Mouse (Mus musculus): ENCODE data around the gene Gdf3. TPM values are rescaled to one million over a fixed set of nuclear protein-coding genes. Genes with fewer than 3 reads are reported as not detected.
"Not testable (repeated sequence)": the region's sequence is repeated elsewhere in the genome, so short reads cannot be mapped to it uniquely, and the experiment has no call there.

The Gdf3 gene
- polyA plus RNA-seq, 1 experiment from 2014 or later = 0.25 TPM

DNA sequence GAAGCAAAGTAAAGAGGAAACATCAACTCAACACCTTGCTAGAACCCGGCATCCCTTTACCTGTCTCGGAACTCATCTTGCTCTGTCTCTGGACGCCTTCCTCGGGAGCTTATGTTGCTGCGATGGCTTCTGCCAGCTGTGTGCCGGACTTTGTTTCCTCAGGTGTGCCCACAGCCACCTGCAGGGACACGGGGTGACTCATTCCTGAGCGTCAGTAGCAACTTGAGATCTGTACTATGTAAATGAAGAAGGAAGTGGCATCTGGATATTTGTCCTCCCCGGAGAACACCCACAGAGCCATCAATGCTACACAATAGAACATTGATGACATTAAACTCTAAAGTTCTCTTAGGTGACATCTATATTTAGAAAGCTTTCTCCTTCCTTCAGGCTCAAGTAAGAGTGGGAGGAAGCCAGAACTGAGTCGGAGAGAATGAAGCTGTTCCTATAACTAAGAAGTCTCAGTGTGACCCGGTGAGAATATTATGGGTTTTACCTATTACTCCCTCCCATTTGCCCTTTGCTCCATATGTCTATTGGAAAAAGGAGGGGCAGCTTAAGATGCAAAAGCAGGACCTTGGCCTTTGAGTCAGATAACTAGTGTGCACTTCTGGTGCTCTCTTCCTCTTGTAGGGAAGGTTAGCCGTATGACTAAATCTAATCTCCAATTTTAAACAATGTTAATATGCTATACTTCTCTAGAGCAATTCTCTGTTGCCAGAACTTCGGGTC lies 18.7 kb downstream of the Gdf3 start:
- Histone ChIP-seq H3K36me3 (ENCODE audit: control insufficient read depth, insufficient read depth, low read length) (no peaks in the 10 kb centered on the region), H3K4me2 (replicated peaks; ENCODE audit: low read depth, low read length) (no peak overlapping the region), H3K4me3 (ENCODE audit: low read depth, low read length) (no peak overlapping the region), H3K4me1 (replicated peaks; ENCODE audit: control insufficient read depth, insufficient read depth, low read length) (no peaks in the 10 kb centered on the region), H3K27me3 (ENCODE audit: control insufficient read depth, insufficient read depth, low read length) (no peaks in the 10 kb centered on the region), H3K9me3 (ENCODE audit: control insufficient read depth, low read length) (no peaks in the 10 kb centered on the region), H3K27ac (ENCODE audit: low read depth, low read length) (no peak overlapping the region), H3K9ac (ENCODE audit: low read depth, low read length) (no peak overlapping the region)
- 86% methylated on average over 13 of the region's 13 CpGs for WGBS
- no peak for ATAC-seq (ENCODE audit: low FRiP score)
- no peak for DNase-seq (ENCODE audit: low spot score)

DNA sequence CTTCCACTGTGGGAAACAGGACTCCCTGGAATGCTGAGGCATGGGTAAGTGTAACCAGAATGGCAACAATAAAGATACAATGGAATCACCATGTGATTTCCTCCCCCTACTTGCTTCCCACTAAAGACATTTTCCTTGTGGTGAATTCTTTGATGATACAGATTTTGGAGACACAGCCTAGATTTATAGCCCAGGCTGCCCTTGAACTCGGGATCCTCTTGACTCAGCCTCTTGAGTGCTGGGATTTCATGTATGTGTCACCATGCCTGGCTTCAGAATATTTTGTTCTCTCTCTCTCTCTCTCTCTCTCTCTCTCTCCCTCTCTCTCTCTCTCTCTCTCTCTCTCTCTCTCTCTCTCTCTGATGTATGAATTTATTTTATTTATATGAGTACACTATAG lies 30.8 kb downstream of the Gdf3 start:
- ATAC-seq (ENCODE audit: low FRiP score) (no peak), DNase-seq (ENCODE audit: low spot score) (no peak)
- Histone ChIP-seq H3K27me3 (ENCODE audit: control insufficient read depth, insufficient read depth, low read length) (no peaks in the 10 kb centered on the region), H3K27ac (ENCODE audit: low read depth, low read length) (no peak overlapping the region), H3K4me1 (replicated peaks; ENCODE audit: control insufficient read depth, insufficient read depth, low read length) (no peaks in the 10 kb centered on the region), H3K4me3 (ENCODE audit: low read depth, low read length) (no peak overlapping the region), H3K9me3 (ENCODE audit: control insufficient read depth, low read length) (no peaks in the 10 kb centered on the region), H3K4me2 (replicated peaks; ENCODE audit: low read depth, low read length) (no peak overlapping the region), H3K9ac (ENCODE audit: low read depth, low read length) (no peak overlapping the region), H3K36me3 (ENCODE audit: control insufficient read depth, insufficient read depth, low read length) (no peaks in the 10 kb centered on the region)
- 86% methylated on average over 1 of the region's 1 CpGs for WGBS

DNA sequence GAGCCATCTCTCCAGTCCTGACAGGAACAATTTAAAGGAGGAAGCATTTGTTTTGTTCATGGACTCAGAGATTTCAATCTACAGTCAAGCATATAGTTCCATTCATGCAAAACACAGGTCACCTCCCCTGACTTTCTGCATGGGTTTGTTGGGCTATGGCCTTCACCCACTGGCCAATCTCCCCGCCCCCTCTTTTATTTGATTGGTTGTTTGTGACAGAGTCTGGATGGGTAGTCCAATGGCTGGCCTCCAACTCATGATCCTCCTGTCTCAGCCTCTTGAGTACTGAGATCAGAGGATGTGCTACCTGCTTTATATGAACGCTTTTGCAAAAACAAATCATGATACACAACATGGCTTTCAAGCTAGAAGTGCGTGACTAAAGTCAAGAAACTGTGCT lies 32.9 kb downstream of the Gdf3 start:
- Histone ChIP-seq H3K27ac (ENCODE audit: low read depth, low read length) (no peak overlapping the region), H3K4me3 (ENCODE audit: low read depth, low read length) (no peak overlapping the region), H3K4me1 (replicated peaks; ENCODE audit: control insufficient read depth, insufficient read depth, low read length) (no peaks in the 10 kb centered on the region), H3K36me3 (ENCODE audit: control insufficient read depth, insufficient read depth, low read length) (no peaks in the 10 kb centered on the region), H3K27me3 (ENCODE audit: control insufficient read depth, insufficient read depth, low read length) (no peaks in the 10 kb centered on the region), H3K4me2 (replicated peaks; ENCODE audit: low read depth, low read length) (no peak overlapping the region), H3K9ac (ENCODE audit: low read depth, low read length) (no peak overlapping the region), H3K9me3 (ENCODE audit: control insufficient read depth, low read length) (no peaks in the 10 kb centered on the region)
- ATAC-seq (ENCODE audit: low FRiP score) (no peak), DNase-seq (ENCODE audit: low spot score) (no peak)
- 93% methylated on average over 3 of the region's 3 CpGs for WGBS

DNA sequence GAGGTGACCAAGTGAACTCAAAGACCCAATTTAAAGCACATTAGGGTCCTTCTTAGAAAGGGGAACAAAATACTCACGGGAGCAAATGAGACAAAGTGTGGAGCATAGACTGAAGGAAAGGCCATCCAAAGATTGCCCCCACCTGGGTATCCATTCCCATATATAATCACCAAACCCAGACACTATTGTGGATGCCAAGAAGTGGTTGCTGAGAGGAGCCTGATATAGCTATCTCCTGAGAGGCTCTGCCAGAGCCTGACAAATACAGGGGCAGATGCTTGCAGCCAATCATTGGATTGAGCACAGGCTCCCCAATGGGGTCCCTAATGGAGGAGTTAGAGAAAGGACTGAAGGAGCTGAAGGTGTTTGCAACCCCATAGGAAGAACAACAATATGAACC lies 34.9 kb downstream of the Gdf3 start:
- H3K36me3 ChIP-seq (ENCODE audit: control insufficient read depth, insufficient read depth, low read length); H3K4me3 ChIP-seq (ENCODE audit: low read depth, low read length); H3K9ac ChIP-seq (ENCODE audit: low read depth, low read length); H3K4me1 ChIP-seq (replicated peaks; ENCODE audit: control insufficient read depth, insufficient read depth, low read length); H3K4me2 ChIP-seq (replicated peaks; ENCODE audit: low read depth, low read length); ATAC-seq (ENCODE audit: low FRiP score); H3K27me3 ChIP-seq (ENCODE audit: control insufficient read depth, insufficient read depth, low read length); H3K9me3 ChIP-seq (ENCODE audit: control insufficient read depth, low read length); DNase-seq (ENCODE audit: low spot score); H3K27ac ChIP-seq (ENCODE audit: low read depth, low read length): not testable (repeated sequence)
- 84% methylated on average over 1 of the region's 1 CpGs for WGBS

DNA sequence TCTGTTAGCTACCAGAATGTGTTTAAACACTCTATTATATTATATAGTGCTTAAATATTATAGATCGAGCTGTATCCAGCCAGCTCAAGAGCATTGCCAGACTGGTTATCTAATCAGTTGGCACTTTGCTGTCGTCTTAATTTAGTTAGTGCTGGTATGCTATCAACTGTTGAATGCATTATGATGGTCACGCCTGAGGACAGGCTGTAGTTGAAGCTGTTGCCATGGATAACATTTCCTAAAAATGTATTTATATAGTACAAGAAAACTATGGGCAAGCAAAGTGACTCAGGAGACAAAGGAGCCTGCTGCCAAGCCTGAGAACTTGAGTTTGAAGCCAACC lies 38.3 kb downstream of the Gdf3 start:
- Histone ChIP-seq H3K9ac (ENCODE audit: low read depth, low read length) (no peak overlapping the region), H3K4me2 (replicated peaks; ENCODE audit: low read depth, low read length) (no peak overlapping the region), H3K4me3 (ENCODE audit: low read depth, low read length) (no peak overlapping the region), H3K36me3 (ENCODE audit: control insufficient read depth, insufficient read depth, low read length) (no peaks in the 10 kb centered on the region), H3K27ac (ENCODE audit: low read depth, low read length) (no peak overlapping the region), H3K9me3 (ENCODE audit: control insufficient read depth, low read length) (no peaks in the 10 kb centered on the region), H3K4me1 (replicated peaks; ENCODE audit: control insufficient read depth, insufficient read depth, low read length) (no peaks in the 10 kb centered on the region), H3K27me3 (ENCODE audit: control insufficient read depth, insufficient read depth, low read length) (no peaks in the 10 kb centered on the region)
- ATAC-seq (ENCODE audit: low FRiP score) (no peak), DNase-seq (ENCODE audit: low spot score) (no peak)
- 87% methylated on average over 3 of the region's 3 CpGs for WGBS

DNA sequence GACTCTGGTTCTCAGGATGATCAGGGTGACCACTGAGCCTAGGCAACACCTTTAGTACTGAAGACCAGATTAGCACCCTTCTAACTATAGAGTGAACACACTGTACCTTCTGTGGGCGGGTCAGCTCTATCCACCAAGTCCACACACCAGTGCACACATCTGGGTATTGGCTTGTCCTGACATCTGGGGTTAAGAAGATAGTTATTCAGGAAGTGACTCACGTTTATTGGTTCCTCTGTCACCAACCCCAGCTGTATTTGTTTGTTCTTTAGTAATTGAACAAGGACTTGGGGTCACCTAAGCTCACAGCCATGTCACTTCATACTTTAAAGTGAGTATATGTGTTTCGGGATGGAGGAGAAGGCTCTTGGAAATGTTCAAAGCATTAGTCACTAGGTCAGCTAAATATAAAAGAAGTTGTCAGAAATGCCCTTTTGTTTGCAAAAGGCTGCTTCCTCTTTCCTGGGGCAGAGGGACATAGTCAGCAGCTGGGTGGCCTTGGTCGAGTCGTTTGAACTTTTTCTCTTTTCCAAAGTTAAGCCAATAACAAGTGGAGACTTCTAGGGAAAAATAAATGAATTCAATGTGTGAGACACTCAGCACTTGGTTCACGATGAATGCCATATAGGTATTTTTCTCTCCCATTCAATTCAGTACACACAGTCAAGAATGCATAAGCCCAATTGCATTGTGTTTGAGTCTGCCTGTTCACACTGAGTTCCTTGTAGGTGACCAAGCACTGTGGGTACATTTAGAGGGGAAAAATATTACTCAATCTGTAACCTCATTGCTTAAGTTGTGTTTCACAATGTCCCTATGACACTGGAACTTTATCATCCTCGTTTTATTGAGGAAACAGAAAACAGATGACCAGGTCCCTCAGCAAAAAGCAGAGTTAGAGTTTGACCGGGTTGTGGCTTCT lies 38.9 kb downstream of the Gdf3 start:
- Histone ChIP-seq H3K9me3 (ENCODE audit: control insufficient read depth, low read length) (no peaks in the 10 kb centered on the region), H3K27me3 (ENCODE audit: control insufficient read depth, insufficient read depth, low read length) (no peaks in the 10 kb centered on the region), H3K4me2 (replicated peaks; ENCODE audit: low read depth, low read length) (no peak overlapping the region), H3K4me1 (replicated peaks; ENCODE audit: control insufficient read depth, insufficient read depth, low read length) (no peaks in the 10 kb centered on the region), H3K9ac (ENCODE audit: low read depth, low read length) (no peak overlapping the region), H3K36me3 (ENCODE audit: control insufficient read depth, insufficient read depth, low read length) (no peaks in the 10 kb centered on the region), H3K27ac (ENCODE audit: low read depth, low read length) (no peak overlapping the region), H3K4me3 (ENCODE audit: low read depth, low read length) (no peak overlapping the region)
- ATAC-seq (ENCODE audit: low FRiP score) (no peak), DNase-seq (ENCODE audit: low spot score) (no peak)
- WGBS = 70% methylated on average over 8 of the region's 8 CpGs

DNA sequence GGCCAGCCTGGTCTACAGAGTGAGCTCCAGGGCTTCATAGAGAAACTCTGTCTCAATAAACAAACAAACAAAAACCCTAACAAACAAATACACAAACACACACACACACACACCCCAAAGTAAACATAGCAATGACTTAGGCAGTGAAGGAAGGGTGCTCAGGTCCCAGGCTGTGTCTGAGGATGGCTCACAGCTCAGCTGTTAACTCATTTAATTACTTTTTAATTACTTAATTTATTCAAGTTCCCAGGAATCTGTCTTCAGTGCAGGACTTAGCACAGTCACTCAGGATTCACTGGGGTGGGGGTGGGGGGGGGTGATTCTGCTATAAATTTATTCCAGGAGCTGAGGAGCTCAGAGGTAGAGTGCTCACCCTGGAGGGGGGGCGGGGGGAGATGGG lies 40.1 kb downstream of the Gdf3 start:
- DNase-seq (ENCODE audit: low spot score) (no peak), ATAC-seq (ENCODE audit: low FRiP score) (no peak)
- Histone ChIP-seq H3K27ac (ENCODE audit: low read depth, low read length) (no peak overlapping the region), H3K36me3 (ENCODE audit: control insufficient read depth, insufficient read depth, low read length) (no peaks in the 10 kb centered on the region), H3K27me3 (ENCODE audit: control insufficient read depth, insufficient read depth, low read length) (no peaks in the 10 kb centered on the region), H3K9ac (ENCODE audit: low read depth, low read length) (no peak overlapping the region), H3K4me2 (replicated peaks; ENCODE audit: low read depth, low read length) (no peak overlapping the region), H3K9me3 (ENCODE audit: control insufficient read depth, low read length) (no peaks in the 10 kb centered on the region), H3K4me1 (replicated peaks; ENCODE audit: control insufficient read depth, insufficient read depth, low read length) (no peaks in the 10 kb centered on the region), H3K4me3 (ENCODE audit: low read depth, low read length) (no peak overlapping the region)
- WGBS = 91% methylated on average over 1 of the region's 1 CpGs

DNA sequence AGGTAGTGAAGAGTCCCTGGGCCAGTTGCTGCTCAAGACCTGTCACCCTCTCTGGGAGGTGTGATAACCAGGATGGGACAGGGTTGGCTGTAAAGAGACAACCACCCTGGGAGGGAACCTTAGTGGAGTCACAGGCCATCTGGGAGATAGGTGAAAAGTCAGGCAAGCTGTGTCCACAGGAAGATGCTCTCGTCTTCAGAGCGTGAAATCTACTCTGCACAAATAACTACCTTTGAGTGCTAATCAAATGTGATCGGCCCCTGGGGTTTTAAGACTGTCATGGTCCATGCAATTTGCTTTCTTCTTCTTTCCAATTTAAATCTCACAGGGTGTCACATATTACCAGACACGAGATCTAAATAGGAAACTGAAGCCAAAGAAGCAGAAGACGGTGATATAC lies 40.8 kb downstream of the Gdf3 start:
- H3K27ac ChIP-seq (ENCODE audit: low read depth, low read length) = no peak overlapping the region
- no peak overlapping the region for H3K4me3 ChIP-seq (ENCODE audit: low read depth, low read length)
- H3K9ac ChIP-seq (ENCODE audit: low read depth, low read length) = no peak overlapping the region
- H3K9me3 ChIP-seq (ENCODE audit: control insufficient read depth, low read length) = no peaks in the 10 kb centered on the region
- ATAC-seq (ENCODE audit: low FRiP score) = no peak
- no peaks in the 10 kb centered on the region for H3K36me3 ChIP-seq (ENCODE audit: control insufficient read depth, insufficient read depth, low read length)
- H3K4me1 ChIP-seq (replicated peaks; ENCODE audit: control insufficient read depth, insufficient read depth, low read length) = no peaks in the 10 kb centered on the region
- no peak for DNase-seq (ENCODE audit: low spot score)
- WGBS = 69% methylated on average over 5 of the region's 5 CpGs
- no peak overlapping the region for H3K4me2 ChIP-seq (replicated peaks; ENCODE audit: low read depth, low read length)
- H3K27me3 ChIP-seq (ENCODE audit: control insufficient read depth, insufficient read depth, low read length) = no peaks in the 10 kb centered on the region

All from hindbrain, embryonic 11.5 days (tissue).